Comparison of ENCODE assay signal across 8 mouse cellular contexts in genomic region chr5:137526192-137526936, GRCm38 (mm10). TPM values are rescaled to one million over a fixed set of nuclear protein-coding genes. Genes with fewer than 3 reads are reported as not detected.
DNase-seq lines count a peak whose midpoint lies in the region; ATAC-seq and TF ChIP-seq lines count a peak whose summit lies in the region.
"Had no signal": no experiment of that assay in that cellular context is flagged by ENCODE, and none has a peak within 500 bp of the region (broad histone marks: within the 10 kb centered on the region; RNA-seq: fewer than 3 reads in every experiment).

No protein-coding gene starts in this region.

- no peak overlapping the region for H3K9ac ChIP-seq in intestine, postnatal 0 days (ENCODE audit: low read depth, low read length)
- H3K9ac ChIP-seq in lung, postnatal 0 days (replicated peaks; ENCODE audit: low read depth) = no peak overlapping the region
- H3K9ac ChIP-seq: lung, embryonic 15.5 days had no signal

- TF ChIP-seq EP300 in lung, postnatal 0 days (IDR thresholded peaks at IDR 0.05) = no peak

- WGBS in lung, adult 2 months = 40% methylated on average over 16 of the region's 16 CpGs
- WGBS in forebrain, embryonic 10.5 days = 56% methylated on average over 16 of the region's 16 CpGs
- 33% methylated on average over 16 of the region's 16 CpGs for WGBS in intestine, postnatal 0 days
- WGBS in lung, postnatal 0 days = 41% methylated on average over 16 of the region's 16 CpGs

- DNase-seq in lung, adult 2 months = peak; percentile 50
- DNase-seq in lung, adult 18-20 months = no peak
- peak; percentile 57 for DNase-seq in brain, embryonic 14.5 days (ENCODE audit: low read depth)
- no peak for DNase-seq in forebrain, embryonic 10.5 days (ENCODE audit: extremely low spot score, low spot score)
- peak; percentile 67 for DNase-seq in lung, postnatal 0 days (ENCODE audit: low spot score)
- DNase-seq in right cerebral cortex, postnatal 25 days = peak; percentile 60

- no peak overlapping the region for H3K4me3 ChIP-seq in lung, adult 2 months (replicated peaks; ENCODE audit: extremely low read depth, low read depth, low read length)
- peak overlapping the region; percentile 10; the same call in 1 of the 2 replicates for H3K4me3 ChIP-seq in forebrain, embryonic 10.5 days
- no peak overlapping the region for H3K4me3 ChIP-seq in intestine, postnatal 0 days (ENCODE audit: low read depth, low read length)
- H3K4me3 ChIP-seq in lung, postnatal 0 days (ENCODE audit: low read depth, low read length) = no peak overlapping the region
- H3K4me3 ChIP-seq: lung, embryonic 15.5 days had no signal

- no peaks in the 10 kb centered on the region for H3K9me3 ChIP-seq in forebrain, embryonic 10.5 days
- no peaks in the 10 kb centered on the region for H3K9me3 ChIP-seq in intestine, postnatal 0 days (ENCODE audit: control insufficient read depth)
- H3K9me3 ChIP-seq in lung, postnatal 0 days (ENCODE audit: low read length) = no peaks in the 10 kb centered on the region
- H3K9me3 ChIP-seq: lung, embryonic 15.5 days had no signal

- peak; percentile 36 for ATAC-seq in intestine, postnatal 0 days
- no peak for ATAC-seq in lung, postnatal 0 days

- peaks cover 5% of the 10 kb centered on the region; the same call in 1 of the 2 replicates for H3K4me1 ChIP-seq in lung, adult 2 months (ENCODE audit: control insufficient read depth, insufficient read depth, low read length)
- peaks cover 51% of the 10 kb centered on the region for H3K4me1 ChIP-seq in forebrain, embryonic 10.5 days
- H3K4me1 ChIP-seq in intestine, postnatal 0 days (replicated peaks; ENCODE audit: control insufficient read depth, insufficient read depth, low read length) = 0 out of 2 replicates have a peak, but pooled peaks cover 6% of the 10 kb centered on the region
- 0 out of 2 replicates have a peak, but pooled peaks cover 6% of the 10 kb centered on the region for H3K4me1 ChIP-seq in lung, postnatal 0 days (ENCODE audit: insufficient read depth, low read depth, low read length)

- H3K27me3 ChIP-seq in forebrain, embryonic 10.5 days (ENCODE audit: poor library complexity, severe bottlenecking) = no peaks in the 10 kb centered on the region
- H3K27me3 ChIP-seq in intestine, postnatal 0 days (replicated peaks; ENCODE audit: control insufficient read depth, insufficient read depth, low read length) = no peaks in the 10 kb centered on the region
- no peaks in the 10 kb centered on the region for H3K27me3 ChIP-seq in lung, postnatal 0 days (replicated peaks; ENCODE audit: insufficient read depth, low read length)
- H3K27me3 ChIP-seq: lung, embryonic 15.5 days had no signal

- H3K36me3 ChIP-seq in forebrain, embryonic 10.5 days (replicated peaks) = peaks cover 95% of the 10 kb centered on the region
- peaks cover 85% of the 10 kb centered on the region for H3K36me3 ChIP-seq in intestine, postnatal 0 days (ENCODE audit: control insufficient read depth, insufficient read depth)
- H3K36me3 ChIP-seq in lung, postnatal 0 days (ENCODE audit: insufficient read depth, low read length) = peaks cover 53% of the 10 kb centered on the region

- no peak overlapping the region for H3K4me2 ChIP-seq in intestine, postnatal 0 days (replicated peaks; ENCODE audit: low read depth)
- no peak overlapping the region for H3K4me2 ChIP-seq in lung, postnatal 0 days (replicated peaks; ENCODE audit: low read depth, low read length)
- H3K4me2 ChIP-seq: lung, embryonic 15.5 days had no signal

- H3K27ac ChIP-seq in forebrain, embryonic 10.5 days = peak overlapping the region; percentile 66
- peak overlapping the region; percentile 21; the same call in 1 of the 2 replicates for H3K27ac ChIP-seq in intestine, postnatal 0 days (ENCODE audit: low read depth, low read length)
- no peak overlapping the region for H3K27ac ChIP-seq in lung, postnatal 0 days (ENCODE audit: low read length)
- H3K27ac ChIP-seq: lung, embryonic 15.5 days had no signal

- TF ChIP-seq POLR2A in lung, adult 2 months (IDR thresholded peaks at IDR 0.05; ENCODE audit: borderline replicate concordance, extremely low read depth, low read depth, low read length) = no peak
- no peak for TF ChIP-seq POLR2A in brain, embryonic 14.5 days (IDR thresholded peaks at IDR 0.05; ENCODE audit: borderline replicate concordance, extremely low read depth, insufficient read depth, insufficient read length, poor library complexity, severe bottlenecking)

- TF ChIP-seq CTCF in lung, adult 2 months (IDR thresholded peaks at IDR 0.05; ENCODE audit: insufficient read depth, low read length) = no peak
- TF ChIP-seq CTCF in brain, embryonic 14.5 days (IDR thresholded peaks at IDR 0.05; ENCODE audit: borderline replicate concordance, extremely low read depth, insufficient read depth, insufficient read length) = no peak
- TF ChIP-seq CTCF in intestine, postnatal 0 days (IDR thresholded peaks at IDR 0.05; ENCODE audit: low read depth) = peak; percentile 35
- TF ChIP-seq CTCF in lung, postnatal 0 days (IDR thresholded peaks at IDR 0.05) = peak; percentile 38

RNA-seq across cellular contexts. Expression of gene Epo, which starts 6.7 kb away (rescaled TPM):
- not detected in 2 replicates for polyA plus RNA-seq in lung, adult 2 months (2012; rRNA removed)
- not detected in 2 replicates for polyA plus RNA-seq in brain, embryonic 14.5 days (2012; rRNA removed)
- polyA plus RNA-seq in forebrain, embryonic 10.5 days (2016; fragmentation: Nextera tagmentation; extraction: Ambion mirVana) = 2.9 and 4.8 TPM in 2 replicates
- polyA plus RNA-seq in intestine, postnatal 0 days (2015; fragmentation: Nextera tagmentation; extraction: Ambion mirVana) = not detected in 2 replicates
- polyA plus RNA-seq in lung, postnatal 0 days (2015; fragmentation: Nextera tagmentation; extraction: Ambion mirVana) = not detected in 2 replicates

RNA-seq across cellular contexts. Expression of gene Gnb2, which starts 6.9 kb away (rescaled TPM):
- polyA plus RNA-seq in lung, adult 2 months (2012; rRNA removed) = 1,063 and 1,258 TPM in 2 replicates
- 1,055 and 1,401 TPM in 2 replicates for polyA plus RNA-seq in brain, embryonic 14.5 days (2012; rRNA removed)
- 287 and 288 TPM in 2 replicates for polyA plus RNA-seq in forebrain, embryonic 10.5 days (2016; fragmentation: Nextera tagmentation; extraction: Ambion mirVana)
- 386 and 389 TPM in 2 replicates for polyA plus RNA-seq in intestine, postnatal 0 days (2015; fragmentation: Nextera tagmentation; extraction: Ambion mirVana)
- polyA plus RNA-seq in lung, postnatal 0 days (2015; fragmentation: Nextera tagmentation; extraction: Ambion mirVana) = 507 and 513 TPM in 2 replicates

RNA-seq across cellular contexts. Expression of gene Gigyf1, which starts 8.0 kb away (rescaled TPM):
- 37.0 and 45.3 TPM in 2 replicates for polyA plus RNA-seq in lung, adult 2 months (2012; rRNA removed)
- 56.9 and 57.9 TPM in 2 replicates for polyA plus RNA-seq in brain, embryonic 14.5 days (2012; rRNA removed)
- 13.5 and 14.0 TPM in 2 replicates for polyA plus RNA-seq in forebrain, embryonic 10.5 days (2016; fragmentation: Nextera tagmentation; extraction: Ambion mirVana)
- polyA plus RNA-seq in intestine, postnatal 0 days (2015; fragmentation: Nextera tagmentation; extraction: Ambion mirVana) = 4.7 and 6.4 TPM in 2 replicates
- polyA plus RNA-seq in lung, postnatal 0 days (2015; fragmentation: Nextera tagmentation; extraction: Ambion mirVana) = 10.6 and 12.4 TPM in 2 replicates

RNA-seq across cellular contexts. Expression of gene Pop7, which starts 24.0 kb away (rescaled TPM):
- polyA plus RNA-seq in lung, adult 2 months (2012; rRNA removed) = 28.4 and 32.4 TPM in 2 replicates
- polyA plus RNA-seq in brain, embryonic 14.5 days (2012; rRNA removed) = 64.3 and 83.1 TPM in 2 replicates
- polyA plus RNA-seq in forebrain, embryonic 10.5 days (2016; fragmentation: Nextera tagmentation; extraction: Ambion mirVana) = 56.1 and 59.4 TPM in 2 replicates
- 47.9 and 50.4 TPM in 2 replicates for polyA plus RNA-seq in intestine, postnatal 0 days (2015; fragmentation: Nextera tagmentation; extraction: Ambion mirVana)
- polyA plus RNA-seq in lung, postnatal 0 days (2015; fragmentation: Nextera tagmentation; extraction: Ambion mirVana) = 37.8 and 38.7 TPM in 2 replicates

RNA-seq across cellular contexts. Expression of gene Actl6b, which starts 27.0 kb away (rescaled TPM):
- polyA plus RNA-seq in lung, adult 2 months (2012; rRNA removed) = 0.07 TPM in 1 of 2 replicates, not detected in the other
- 298 and 316 TPM in 2 replicates for polyA plus RNA-seq in brain, embryonic 14.5 days (2012; rRNA removed)
- polyA plus RNA-seq in forebrain, embryonic 10.5 days (2016; fragmentation: Nextera tagmentation; extraction: Ambion mirVana) = 2.0 and 4.8 TPM in 2 replicates
- 2.1 and 2.9 TPM in 2 replicates for polyA plus RNA-seq in intestine, postnatal 0 days (2015; fragmentation: Nextera tagmentation; extraction: Ambion mirVana)
- polyA plus RNA-seq in lung, postnatal 0 days (2015; fragmentation: Nextera tagmentation; extraction: Ambion mirVana) = 0.15 TPM in 1 of 2 replicates, not detected in the other

Comparison
In these comparisons a context has a peak if more than half of its experiments do, and no peak if none do; other contexts are left out.
1. DNase-seq: peak in lung, adult 2 months (single experiment), brain, embryonic 14.5 days (single experiment), lung, postnatal 0 days (single experiment) and right cerebral cortex, postnatal 25 days (single experiment); none in lung, adult 18-20 months (0 of 2) and forebrain, embryonic 10.5 days (single experiment).
2. CTCF ChIP-seq: peak in intestine, postnatal 0 days (single experiment) and lung, postnatal 0 days (single experiment); none in lung, adult 2 months (single experiment) and brain, embryonic 14.5 days (single experiment).